Mouse (Mus musculus): ENCODE results near the gene Kcnh1.

- TF ChIP-seq CTCF (IDR thresholded peaks at IDR 0.05; ENCODE audit: low read depth) = no peak
- TF ChIP-seq EP300 (IDR thresholded peaks at IDR 0.05; ENCODE audit: low read depth) = no peak
Observed at GRCm38 (mm10) chr1:192448512-192448911, 257.9 kb downstream of the Kcnh1 start.

Measured in liver, postnatal 0 days (tissue).